Mouse (Mus musculus) limb, embryonic 12.5 days (tissue): ENCODE measurements at regions not wholly inside any gene's neighbourhood (a gene's known extent, or its start where the extent isn't known, plus 50 kb on each side); places are given as distances from the start of the nearest gene placed in this dataset.

Source experiments
- ATAC-seq: fragments of 200-750 bp; cut with Nextera tagmentation; 2 replicates; pipeline ENCODE4 v1.8.0; 2017; ENCODE audit warnings: low read depth, moderate TSS enrichment; ENCODE audit not compliant: insufficient number of reproducible peaks, insufficient read depth, low FRiP score, low TSS enrichment
- H3K27ac ChIP-seq: fragments of 300-500 bp; sonication (generic); 2 replicates; pipeline ENCODE4 v1.5.1; 2016; ENCODE audit warnings: mild to moderate bottlenecking, moderate library complexity
- H3K27me3 ChIP-seq: fragments of 300-500 bp; sonication (generic); 2 replicates; pipeline ENCODE4 v1.6.1; 2016; ENCODE audit warnings: mild to moderate bottlenecking, moderate library complexity
- H3K36me3 ChIP-seq: fragments of 300-500 bp; sonication (generic); 2 replicates; pipeline ENCODE4 v1.6.1; 2016; ENCODE audit warnings: mild to moderate bottlenecking, moderate library complexity
- H3K4me1 ChIP-seq: fragments of 300-500 bp; sonication (generic); replicated peaks from 2 replicates; pipeline ENCODE4 v1.6.1; 2016
- H3K4me2 ChIP-seq: fragments of 300-500 bp; sonication (generic); 2 replicates; pipeline ENCODE4 v1.6.1; 2016; ENCODE audit warnings: mild to moderate bottlenecking, moderate library complexity
- H3K4me3 ChIP-seq: fragments of 300-500 bp; sonication (generic); replicated peaks from 2 replicates; pipeline ENCODE4 v1.5.1; 2016; ENCODE audit warnings: mild to moderate bottlenecking
- H3K9ac ChIP-seq: fragments of 300-500 bp; sonication (generic); replicated peaks from 2 replicates; pipeline ENCODE4 v1.6.1; 2016; ENCODE audit warnings: mild to moderate bottlenecking, moderate library complexity
- H3K9me3 ChIP-seq: fragments of 300-500 bp; sonication (generic); 2 replicates; pipeline ENCODE4 v1.6.1; 2016; ENCODE audit warnings: mild to moderate bottlenecking, moderate library complexity
- WGBS: fragments of 180-500 bp; shearing (Covaris S2); methylation state at CpG from one replicate; pipeline ENCODE4 v1.1.7; 2016; 5-methylcytosine and 5-hydroxymethylcytosine counted together

GRCm38 (mm10) chr9:31611036-31611695, 146.9 kb upstream of the Tmem45b start:
- H3K4me3 ChIP-seq = no peak overlapping the region
- H3K4me2 ChIP-seq = no peak overlapping the region
- no peaks in the 10 kb centered on the region for H3K9me3 ChIP-seq
- 70% methylated on average over 8 of the region's 8 CpGs for WGBS
- H3K4me1 ChIP-seq = peaks cover 10% of the 10 kb centered on the region; the same call in 1 of the 2 replicates
- no peaks in the 10 kb centered on the region for H3K27me3 ChIP-seq
- no peak for ATAC-seq
- no peaks in the 10 kb centered on the region for H3K36me3 ChIP-seq
- no peak overlapping the region for H3K27ac ChIP-seq
- no peak overlapping the region for H3K9ac ChIP-seq

- no peak overlapping the region for H3K27ac ChIP-seq
- no peak for ATAC-seq
- WGBS = 44% methylated on average over 4 of the region's 4 CpGs
- no peaks in the 10 kb centered on the region for H3K9me3 ChIP-seq
- no peaks in the 10 kb centered on the region for H3K36me3 ChIP-seq
- H3K4me3 ChIP-seq = no peak overlapping the region
- H3K4me2 ChIP-seq = no peak overlapping the region
- H3K4me1 ChIP-seq = peaks cover 10% of the 10 kb centered on the region; the same call in 1 of the 2 replicates
- no peaks in the 10 kb centered on the region for H3K27me3 ChIP-seq
- H3K9ac ChIP-seq = no peak overlapping the region
These were observed 146.4 kb upstream of the Tmem45b start for GRCm38 (mm10) chr9:31610631-31611030.

GRCm38 (mm10) chr9:31610212-31610611, 145.9 kb upstream of the Tmem45b start:
- Histone ChIP-seq H3K9ac (no peak overlapping the region), H3K27ac (no peak overlapping the region), H3K9me3 (no peaks in the 10 kb centered on the region), H3K4me3 (no peak overlapping the region), H3K4me1 (peaks cover 10% of the 10 kb centered on the region; the same call in 1 of the 2 replicates), H3K27me3 (no peaks in the 10 kb centered on the region), H3K36me3 (no peaks in the 10 kb centered on the region), H3K4me2 (no peak overlapping the region)
- no peak for ATAC-seq
- WGBS = 71% methylated on average over 1 of the region's 1 CpGs

- H3K4me2 ChIP-seq = no peak overlapping the region
- H3K9me3 ChIP-seq = no peaks in the 10 kb centered on the region
- peaks cover 10% of the 10 kb centered on the region; the same call in 1 of the 2 replicates for H3K4me1 ChIP-seq
- H3K27ac ChIP-seq = no peak overlapping the region
- no peak overlapping the region for H3K9ac ChIP-seq
- H3K27me3 ChIP-seq = no peaks in the 10 kb centered on the region
- H3K4me3 ChIP-seq = no peak overlapping the region
- 77% methylated on average over 3 of the region's 3 CpGs for WGBS
- no peaks in the 10 kb centered on the region for H3K36me3 ChIP-seq
- no peak for ATAC-seq
These were observed 145.5 kb upstream of the Tmem45b start for GRCm38 (mm10) chr9:31609731-31610130.

GRCm38 (mm10) chr9:31608084-31608870, 144.0 kb upstream of the Tmem45b start:
- Histone ChIP-seq H3K27me3 (no peaks in the 10 kb centered on the region), H3K4me2 (no peak overlapping the region), H3K27ac (no peak overlapping the region), H3K9ac (no peak overlapping the region), H3K36me3 (no peaks in the 10 kb centered on the region), H3K4me3 (no peak overlapping the region), H3K9me3 (no peaks in the 10 kb centered on the region), H3K4me1 (peaks cover 6% of the 10 kb centered on the region; the same call in 1 of the 2 replicates)
- no peak for ATAC-seq
- WGBS = 48% methylated on average over 8 of the region's 8 CpGs

GRCm38 (mm10) chr9:31606936-31607335, 142.7 kb upstream of the Tmem45b start:
- Histone ChIP-seq H3K27ac (no peak overlapping the region), H3K4me2 (no peak overlapping the region), H3K9ac (no peak overlapping the region), H3K27me3 (no peaks in the 10 kb centered on the region), H3K9me3 (no peaks in the 10 kb centered on the region), H3K4me3 (no peak overlapping the region), H3K36me3 (no peaks in the 10 kb centered on the region), H3K4me1 (peaks cover 6% of the 10 kb centered on the region; the same call in 1 of the 2 replicates)
- ATAC-seq = no peak
- 86% methylated on average over 6 of the region's 6 CpGs for WGBS

GRCm38 (mm10) chr9:31604497-31605090, 140.3 kb upstream of the Tmem45b start:
- Histone ChIP-seq H3K9ac (no peak overlapping the region), H3K4me2 (no peak overlapping the region), H3K36me3 (no peaks in the 10 kb centered on the region), H3K9me3 (no peaks in the 10 kb centered on the region), H3K27ac (peak overlapping the region; percentile 69), H3K4me1 (no peaks in the 10 kb centered on the region), H3K4me3 (no peak overlapping the region), H3K27me3 (no peaks in the 10 kb centered on the region)
- peak; percentile 31; the same call in 1 of the 2 replicates for ATAC-seq
- WGBS = 76% methylated on average over 6 of the region's 6 CpGs

- no peak for ATAC-seq
- no peaks in the 10 kb centered on the region for H3K4me1 ChIP-seq
- H3K9me3 ChIP-seq = no peaks in the 10 kb centered on the region
- no peaks in the 10 kb centered on the region for H3K36me3 ChIP-seq
- H3K4me3 ChIP-seq = no peak overlapping the region
- no peak overlapping the region for H3K27ac ChIP-seq
- no peak overlapping the region for H3K9ac ChIP-seq
- H3K27me3 ChIP-seq = no peaks in the 10 kb centered on the region
- H3K4me2 ChIP-seq = no peak overlapping the region
- WGBS = 88% methylated on average over 4 of the region's 4 CpGs
These were observed 138.4 kb upstream of the Tmem45b start for GRCm38 (mm10) chr9:31602707-31603106.

- Histone ChIP-seq H3K4me1 (no peaks in the 10 kb centered on the region), H3K9me3 (no peaks in the 10 kb centered on the region), H3K4me2 (no peak overlapping the region), H3K27me3 (no peaks in the 10 kb centered on the region), H3K27ac (no peak overlapping the region), H3K9ac (no peak overlapping the region), H3K36me3 (no peaks in the 10 kb centered on the region), H3K4me3 (no peak overlapping the region)
- 68% methylated on average over 7 of the region's 7 CpGs for WGBS
- ATAC-seq = no peak
These were observed 130.8 kb upstream of the Tmem45b start for GRCm38 (mm10) chr9:31595096-31595495.

GRCm38 (mm10) chr9:31587671-31588070, 123.4 kb upstream of the Tmem45b start:
- Histone ChIP-seq H3K4me3 (no peak overlapping the region), H3K9me3 (no peaks in the 10 kb centered on the region), H3K4me2 (no peak overlapping the region), H3K36me3 (no peaks in the 10 kb centered on the region), H3K9ac (no peak overlapping the region), H3K4me1 (peaks cover 6% of the 10 kb centered on the region; the same call in 1 of the 2 replicates), H3K27ac (no peak overlapping the region), H3K27me3 (no peaks in the 10 kb centered on the region)
- ATAC-seq = no peak

- no peaks in the 10 kb centered on the region for H3K27me3 ChIP-seq
- H3K27ac ChIP-seq = no peak overlapping the region
- ATAC-seq = no peak
- H3K4me1 ChIP-seq = peaks cover 6% of the 10 kb centered on the region; the same call in 1 of the 2 replicates
- no peaks in the 10 kb centered on the region for H3K9me3 ChIP-seq
- no peaks in the 10 kb centered on the region for H3K36me3 ChIP-seq
- H3K4me2 ChIP-seq = no peak overlapping the region
- H3K4me3 ChIP-seq = no peak overlapping the region
- H3K9ac ChIP-seq = no peak overlapping the region
- WGBS = 52% methylated on average over 10 of the region's 10 CpGs
These were observed 119.7 kb upstream of the Tmem45b start for GRCm38 (mm10) chr9:31583983-31584382.
